Mouse (Mus musculus) kidney, postnatal 0 days (tissue): Measurements from ENCODE around the gene Gramd1b. TPM values are rescaled to one million over a fixed set of nuclear protein-coding genes. Genes with fewer than 3 reads are reported as not detected.

Experiments used
- ATAC-seq: fragments of 200-750 bp; cut with Nextera tagmentation; replicated peaks from 2 replicates; pipeline ENCODE4 v1.8.0; 2017; ENCODE audit warnings: low read depth, moderate number of reproducible peaks, moderate TSS enrichment, moderate library complexity; ENCODE audit not compliant: low FRiP score
- DNase-seq: peaks from one replicate; pipeline ENCODE4 v3.0.0-alpha.2; 2016; ENCODE audit warnings: low spot score
- H3K27ac ChIP-seq: fragments of 300-500 bp; sonication (generic); 2 replicates; pipeline ENCODE4 v1.5.1; 2014; ENCODE audit warnings: mild to moderate bottlenecking
- H3K27me3 ChIP-seq: fragments of 300-500 bp; sonication (generic); 2 replicates; pipeline ENCODE4 v1.6.1; 2014; ENCODE audit warnings: low read length, mixed read lengths; ENCODE audit not compliant: insufficient read depth
- H3K36me3 ChIP-seq: fragments of 300-500 bp; sonication (generic); 2 replicates; pipeline ENCODE4 v1.6.1; 2014; ENCODE audit warnings: low read length, mixed read lengths; ENCODE audit not compliant: insufficient read depth
- H3K4me1 ChIP-seq: fragments of 300-500 bp; sonication (generic); replicated peaks from 2 replicates; pipeline ENCODE4 v1.6.1; 2014; ENCODE audit warnings: antibody characterized with exemption, low read length, mixed read lengths; ENCODE audit not compliant: insufficient read depth
- H3K4me2 ChIP-seq: fragments of 300-500 bp; sonication (generic); 2 replicates; pipeline ENCODE4 v1.6.1; 2014; ENCODE audit warnings: mild to moderate bottlenecking, low read length, moderate library complexity, mixed read lengths
- H3K4me3 ChIP-seq: fragments of 300-500 bp; sonication (generic); replicated peaks from 2 replicates; pipeline ENCODE4 v1.5.1; 2014; ENCODE audit warnings: low read depth, low read length
- H3K9ac ChIP-seq: fragments of 300-500 bp; sonication (generic); 2 replicates; pipeline ENCODE4 v1.6.1; 2014; ENCODE audit warnings: low read depth, low read length
- H3K9me3 ChIP-seq: fragments of 300-500 bp; sonication (generic); replicated peaks from 2 replicates; pipeline ENCODE4 v1.6.1; 2016; ENCODE audit warnings: low read length, inconsistent platforms, mixed read lengths
- CTCF ChIP-seq: IDR thresholded peaks from 2 replicates; pipeline ENCODE4 v1.5.1; 2016; ENCODE audit warnings: antibody characterized with exemption, low read depth, mild to moderate bottlenecking, moderate library complexity
- WGBS: fragments of 180-500 bp; shearing (Covaris S2); extraction: QIAGEN DNeasy Blood & Tissue Kit; methylation state at CpG from one replicate; pipeline ENCODE4 v1.1.7; 2014; 5-methylcytosine and 5-hydroxymethylcytosine counted together
- polyA plus RNA-seq: library from polyadenylated mRNA; unstranded; fragments of >200 nt; fragmentation: Nextera tagmentation; extraction: Ambion mirVana; gene quantifications from 2 replicates; pipeline ENCODE4 v1.2.1, GENCODE M21; 2015

Gene Gramd1b
- polyA plus RNA-seq, 1 experiment from 2014 or later, result 9.0 TPM

DNA sequence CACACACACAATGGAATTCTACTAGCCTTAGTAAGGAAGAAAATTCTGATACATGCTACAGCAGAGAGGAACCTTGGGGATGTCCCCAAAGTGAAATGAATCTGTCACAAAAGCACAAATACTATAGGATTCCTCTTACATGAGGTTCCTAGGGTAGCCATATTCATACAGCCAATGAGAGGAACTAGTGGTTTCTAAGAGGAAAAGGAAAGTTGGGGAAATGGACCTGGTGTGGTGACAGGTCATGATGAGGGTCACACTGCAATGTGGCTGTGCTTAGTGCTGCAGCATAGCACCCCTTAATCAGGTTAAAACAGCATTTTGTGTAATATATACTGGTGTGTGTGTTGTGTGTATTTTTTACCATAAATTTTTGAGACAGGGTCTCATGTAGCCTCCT lies 32.6 kb upstream of the Gramd1b start:
- no peak for TF ChIP-seq CTCF
- H3K27ac ChIP-seq, result no peak overlapping the region
- H3K4me2 ChIP-seq, result no peak overlapping the region
- H3K27me3 ChIP-seq, result no peaks in the 10 kb centered on the region
- H3K4me1 ChIP-seq, result no peaks in the 10 kb centered on the region
- DNase-seq (no peak), ATAC-seq (no peak)
- H3K9me3 ChIP-seq, result no peaks in the 10 kb centered on the region
- H3K4me3 ChIP-seq, result no peak overlapping the region
- H3K36me3 ChIP-seq, result no peaks in the 10 kb centered on the region
- no peak overlapping the region for H3K9ac ChIP-seq

DNA sequence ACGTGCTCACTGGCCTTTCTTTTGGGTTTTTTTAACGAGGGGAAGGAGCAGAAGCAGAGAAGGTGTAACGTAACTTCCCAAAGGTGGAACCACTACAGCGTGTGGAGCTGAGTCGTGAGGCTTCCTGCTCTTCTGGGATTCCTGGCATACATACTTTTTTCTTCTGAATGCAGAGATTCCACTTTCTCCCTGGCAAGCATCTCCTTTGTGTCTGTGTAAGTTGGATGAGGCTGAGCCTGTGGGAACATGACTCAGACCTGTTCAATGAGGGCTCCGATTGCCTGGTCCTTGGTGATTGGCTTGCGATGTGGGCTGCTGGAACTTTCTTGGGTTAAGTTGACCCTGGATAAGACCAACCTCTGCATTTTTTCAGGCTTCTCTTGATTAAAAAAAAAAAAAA lies 28.5 kb upstream of the Gramd1b start:
- Histone ChIP-seq H3K9ac (no peak overlapping the region), H3K4me3 (no peak overlapping the region), H3K4me1 (no peaks in the 10 kb centered on the region), H3K4me2 (no peak overlapping the region), H3K27ac (no peak overlapping the region), H3K9me3 (no peaks in the 10 kb centered on the region), H3K36me3 (no peaks in the 10 kb centered on the region), H3K27me3 (no peaks in the 10 kb centered on the region)
- no peak for ATAC-seq
- DNase-seq, result no peak
- 87% methylated on average over 7 of the region's 7 CpGs for WGBS
- no peak for TF ChIP-seq CTCF

DNA sequence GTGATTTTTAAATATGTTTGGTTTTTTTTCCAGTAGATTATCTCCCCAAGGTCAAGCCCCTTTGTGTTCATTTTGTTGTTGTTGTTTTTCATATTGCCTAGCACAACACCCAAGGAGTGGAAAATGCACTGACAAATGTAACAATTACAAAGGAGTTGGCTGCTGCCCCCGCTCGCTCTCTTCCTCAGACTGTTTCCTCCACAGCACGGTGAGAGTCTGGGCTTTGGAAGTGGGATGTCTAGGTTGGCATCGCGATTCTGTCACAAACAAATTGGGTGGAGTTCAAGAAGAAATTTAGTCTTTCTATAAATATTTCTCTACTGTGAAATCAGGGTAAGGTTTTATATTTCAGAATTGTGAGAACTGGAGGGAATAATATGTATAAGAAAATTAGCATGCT lies 26.6 kb upstream of the Gramd1b start:
- no peak for TF ChIP-seq CTCF
- no peaks in the 10 kb centered on the region for H3K9me3 ChIP-seq
- no peak overlapping the region for H3K9ac ChIP-seq
- no peaks in the 10 kb centered on the region for H3K36me3 ChIP-seq
- ATAC-seq, result no peak
- H3K4me1 ChIP-seq, result no peaks in the 10 kb centered on the region
- 87% methylated on average over 5 of the region's 5 CpGs for WGBS
- no peaks in the 10 kb centered on the region for H3K27me3 ChIP-seq
- no peak for DNase-seq
- no peak overlapping the region for H3K4me3 ChIP-seq
- H3K27ac ChIP-seq, result no peak overlapping the region
- H3K4me2 ChIP-seq, result no peak overlapping the region

DNA sequence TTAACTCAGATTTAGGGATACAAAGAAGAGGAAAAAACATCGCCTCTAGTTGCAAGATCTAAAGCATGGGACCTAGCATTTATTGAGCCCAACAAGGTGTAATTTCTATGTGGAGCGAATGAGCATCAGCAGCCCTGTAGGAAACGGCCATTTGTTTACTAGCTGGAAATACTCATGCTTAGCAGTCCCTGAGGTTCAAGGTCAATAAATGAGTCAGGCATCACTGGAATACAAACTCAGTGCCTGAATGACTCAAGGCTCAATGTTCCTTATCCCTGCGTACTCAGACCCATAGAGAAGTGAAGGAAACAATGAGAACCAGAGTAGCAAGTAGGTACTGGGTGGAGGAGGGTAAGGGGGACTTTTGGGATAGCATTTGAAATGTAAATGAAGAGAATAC lies 25.2 kb upstream of the Gramd1b start:
- no peak overlapping the region for H3K4me3 ChIP-seq
- no peaks in the 10 kb centered on the region for H3K4me1 ChIP-seq
- H3K4me2 ChIP-seq, result no peak overlapping the region
- no peaks in the 10 kb centered on the region for H3K9me3 ChIP-seq
- no peaks in the 10 kb centered on the region for H3K27me3 ChIP-seq
- H3K36me3 ChIP-seq, result no peaks in the 10 kb centered on the region
- no peak for ATAC-seq
- 76% methylated on average over 4 of the region's 4 CpGs for WGBS
- no peak overlapping the region for H3K9ac ChIP-seq
- no peak for TF ChIP-seq CTCF
- no peak overlapping the region for H3K27ac ChIP-seq
- no peak for DNase-seq

DNA sequence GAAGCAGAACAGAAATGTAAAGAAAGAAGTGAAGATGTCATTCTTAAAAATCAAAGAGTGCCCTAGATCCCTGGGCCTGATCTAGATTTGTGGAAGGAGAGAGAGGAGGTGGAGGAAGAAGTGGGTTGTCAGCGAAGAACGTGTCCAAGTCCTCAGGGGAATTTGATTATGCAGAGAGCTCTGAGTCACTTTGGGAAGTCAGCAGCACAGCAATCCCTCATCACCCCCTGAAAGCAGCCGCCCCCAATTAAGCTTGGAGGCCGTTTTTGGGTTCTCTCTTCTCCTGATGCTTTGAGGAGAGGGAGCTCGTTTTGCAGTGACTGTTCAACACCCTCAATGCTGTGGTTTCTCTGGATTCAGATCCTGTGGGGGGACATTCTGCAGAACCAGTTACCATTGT lies 24.1 kb upstream of the Gramd1b start:
- H3K27me3 ChIP-seq, result no peaks in the 10 kb centered on the region
- no peak for ATAC-seq
- no peaks in the 10 kb centered on the region for H3K9me3 ChIP-seq
- H3K9ac ChIP-seq, result no peak overlapping the region
- TF ChIP-seq CTCF, result no peak
- no peak for DNase-seq
- H3K36me3 ChIP-seq, result no peaks in the 10 kb centered on the region
- no peak overlapping the region for H3K4me2 ChIP-seq
- WGBS, result 63% methylated on average over 5 of the region's 5 CpGs
- no peak overlapping the region for H3K27ac ChIP-seq
- H3K4me3 ChIP-seq, result no peak overlapping the region
- H3K4me1 ChIP-seq, result no peaks in the 10 kb centered on the region

DNA sequence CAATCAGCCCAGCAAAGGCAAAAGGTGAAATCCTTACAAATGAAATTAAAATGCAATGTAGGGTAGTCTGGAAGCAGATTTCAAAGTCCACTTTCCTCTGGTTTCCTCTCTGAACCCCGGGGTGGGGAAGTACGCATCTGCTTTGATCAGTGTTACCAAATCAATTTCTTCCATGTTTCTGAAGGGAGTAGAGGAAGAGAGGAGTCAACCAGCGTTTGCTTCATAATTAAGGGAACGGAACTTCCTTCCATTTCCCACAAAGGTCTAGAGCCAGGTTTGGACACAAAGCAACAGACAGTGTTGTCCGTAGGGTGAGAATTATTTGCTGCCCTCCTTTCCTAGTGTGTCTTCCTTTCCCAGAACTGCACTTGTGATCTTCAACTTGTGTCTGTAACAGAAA lies 16.7 kb upstream of the Gramd1b start:
- Histone ChIP-seq H3K36me3 (no peaks in the 10 kb centered on the region), H3K4me1 (no peaks in the 10 kb centered on the region), H3K9me3 (no peaks in the 10 kb centered on the region), H3K4me2 (no peak overlapping the region), H3K27ac (no peak overlapping the region), H3K4me3 (no peak overlapping the region), H3K27me3 (no peaks in the 10 kb centered on the region), H3K9ac (no peak overlapping the region)
- ATAC-seq (no peak), DNase-seq (no peak)
- WGBS, result 81% methylated on average over 5 of the region's 5 CpGs
- no peak for TF ChIP-seq CTCF

DNA sequence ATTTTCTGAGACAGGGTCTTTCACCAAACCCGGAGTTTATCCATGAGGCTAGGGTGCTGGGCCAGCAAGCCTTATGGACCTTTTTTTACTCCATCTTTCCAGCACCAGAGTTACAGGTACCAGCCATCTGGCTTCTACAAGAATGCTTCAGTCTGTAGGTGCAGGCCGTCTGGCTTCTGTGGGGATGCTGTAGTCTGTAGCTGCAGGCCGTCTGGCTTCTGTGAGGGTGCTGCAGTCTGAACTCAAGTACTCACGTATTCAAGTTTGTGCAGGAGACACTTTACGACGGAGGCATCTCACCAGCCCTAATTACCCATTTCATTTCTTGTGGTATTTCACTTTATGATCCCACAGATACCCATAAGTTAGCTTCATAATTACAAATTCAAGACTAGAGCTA lies 14.0 kb upstream of the Gramd1b start:
- WGBS, result 81% methylated on average over 6 of the region's 6 CpGs

More for the DNA sequence above, 14.0 kb upstream of the Gramd1b start:
- ATAC-seq (no peak), DNase-seq (no peak)
- TF ChIP-seq CTCF, result no peak
- Histone ChIP-seq H3K36me3 (no peaks in the 10 kb centered on the region), H3K4me2 (no peak overlapping the region), H3K9me3 (no peaks in the 10 kb centered on the region), H3K9ac (no peak overlapping the region), H3K27ac (no peak overlapping the region), H3K27me3 (no peaks in the 10 kb centered on the region), H3K4me1 (no peaks in the 10 kb centered on the region), H3K4me3 (no peak overlapping the region)
